Mouse (Mus musculus) lung, postnatal 4 days (tissue): ENCODE data around the gene Traf3.

ENCODE experiments used
- DNase-seq, 2 experiments: peaks; one replicate each; pipeline ENCODE4 v3.0.0; 2021

Gene Traf3

DNA sequence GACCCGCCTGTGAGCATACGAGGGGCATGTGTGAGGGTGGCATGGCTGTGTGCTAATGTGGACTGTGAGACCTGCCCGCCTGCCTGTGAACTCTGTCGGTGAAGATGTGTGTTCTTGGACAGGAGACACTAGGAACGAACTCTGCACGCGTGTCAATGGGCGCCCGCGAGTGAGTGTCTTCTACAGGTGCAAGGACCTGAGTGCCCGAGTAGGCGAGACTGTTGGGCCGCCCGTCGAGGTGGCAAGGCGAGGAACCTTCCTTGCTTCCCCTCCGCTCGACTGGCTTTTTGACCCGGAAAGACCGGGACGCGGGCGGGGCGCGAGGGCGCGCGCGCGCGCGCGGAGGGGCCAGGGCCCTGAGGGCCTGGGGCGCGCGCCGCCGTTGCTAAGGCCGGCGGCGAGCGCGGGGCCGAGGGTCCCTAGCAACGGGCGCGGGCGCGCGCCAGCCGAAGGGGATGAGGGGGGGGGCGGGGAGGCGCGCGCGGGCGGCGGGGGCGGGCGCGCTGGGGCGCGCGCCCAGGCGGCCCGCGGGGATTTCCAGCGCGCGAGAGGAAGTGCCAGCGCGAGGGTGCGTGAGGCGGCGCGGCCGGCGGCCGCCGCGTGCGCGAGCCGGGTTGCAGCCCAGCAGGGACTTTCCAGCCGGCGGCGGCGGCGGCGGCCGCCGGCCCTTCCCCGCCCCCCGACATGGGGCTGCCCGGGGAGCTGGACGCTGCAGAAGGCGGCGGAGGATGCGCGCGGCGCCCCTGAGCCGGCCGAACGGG, at the start of gene Traf3:
Gene Traf3, plus strand, starts transcription at position 540 of the 761 bp plus-strand sequence.
- DNase-seq: peak; percentile 83 to 92

DNA sequence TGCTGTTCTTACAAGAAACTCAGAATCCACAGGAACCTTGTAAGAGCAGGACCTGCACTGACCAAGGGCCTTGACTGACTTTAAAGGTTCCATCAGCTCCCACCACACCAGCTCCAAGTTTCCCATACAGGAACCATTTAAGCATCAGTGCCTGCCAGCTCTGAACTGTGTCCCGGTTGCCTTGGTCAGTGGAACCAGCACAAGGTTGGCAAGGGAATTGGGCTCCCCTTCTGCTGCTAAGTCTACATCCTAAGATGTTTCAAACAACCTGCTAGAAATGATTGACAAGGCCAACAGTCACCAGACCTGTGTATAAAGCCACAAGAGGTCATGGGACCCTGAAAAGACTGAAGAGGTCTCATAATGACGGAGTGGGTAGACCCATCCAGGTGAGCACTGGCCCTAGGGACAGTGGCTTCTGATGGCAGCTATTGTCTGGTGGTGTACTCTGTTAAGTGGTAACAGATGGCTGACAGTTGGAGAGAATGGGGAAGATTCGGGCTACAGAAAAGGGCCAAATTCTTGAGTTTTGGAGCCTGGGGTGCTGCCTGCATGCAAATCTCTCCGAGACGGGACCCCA, 46.6 kb upstream of the Traf3 start:
- no peak for DNase-seq

DNA sequence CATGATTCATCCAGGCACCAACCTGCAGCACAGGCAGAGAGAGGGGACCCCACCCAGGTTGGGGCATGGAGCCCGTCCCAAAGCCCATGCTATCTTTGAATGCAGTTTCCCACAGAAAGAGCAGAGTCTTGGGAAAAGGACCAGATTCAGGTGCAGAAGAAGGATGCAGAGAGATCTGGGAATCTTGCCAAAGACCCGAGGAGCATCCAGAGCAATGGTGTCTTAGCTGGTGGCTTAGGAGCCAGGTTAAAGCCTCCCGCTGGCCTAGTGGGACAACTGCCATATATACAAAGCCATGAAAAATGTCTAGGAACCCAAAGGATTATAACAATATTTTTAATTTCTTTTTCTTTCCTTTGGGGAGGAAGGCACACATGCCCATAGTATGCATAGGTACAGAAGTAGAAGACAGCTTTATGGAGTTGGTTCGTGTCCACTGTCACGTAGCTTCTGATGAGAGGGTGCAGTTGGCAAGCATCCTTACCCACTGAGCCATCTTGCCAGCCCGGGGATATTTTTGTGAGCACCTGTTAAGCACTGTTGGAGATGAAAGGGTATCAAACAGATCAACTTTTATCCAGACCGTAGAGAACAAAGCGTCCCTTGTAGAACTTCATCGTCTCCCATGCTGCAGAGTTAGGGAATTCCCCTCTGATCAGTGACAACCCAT, 45.1 kb upstream of the Traf3 start:
- DNase-seq: no peak

DNA sequence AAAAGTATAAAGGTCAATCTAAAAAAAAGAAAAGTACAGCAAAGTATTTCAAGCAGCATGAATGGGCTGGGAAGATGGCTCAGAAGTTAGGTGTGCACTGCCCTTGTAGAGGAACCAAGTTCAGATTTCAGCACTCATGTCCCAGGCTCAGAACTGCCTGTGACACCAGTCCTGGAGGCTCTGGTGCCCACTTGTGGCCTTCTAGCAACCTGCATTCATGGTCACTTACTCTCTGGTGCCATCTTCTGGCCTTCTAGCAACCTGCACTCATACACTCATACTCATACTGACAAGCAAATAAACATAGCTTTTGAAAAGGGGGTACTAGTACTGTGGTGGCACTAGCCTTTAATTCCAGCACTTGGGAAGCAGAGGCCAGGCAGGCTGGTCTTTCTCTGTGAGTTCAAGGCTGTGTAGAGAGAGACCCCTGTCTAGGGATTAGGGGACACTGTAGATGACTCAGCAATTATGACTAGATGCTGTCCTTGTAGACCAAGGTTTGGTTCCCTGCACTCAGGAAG, 43.8 kb upstream of the Traf3 start:
- DNase-seq: peak in 1 of 2 experiments; percentile 17

DNA sequence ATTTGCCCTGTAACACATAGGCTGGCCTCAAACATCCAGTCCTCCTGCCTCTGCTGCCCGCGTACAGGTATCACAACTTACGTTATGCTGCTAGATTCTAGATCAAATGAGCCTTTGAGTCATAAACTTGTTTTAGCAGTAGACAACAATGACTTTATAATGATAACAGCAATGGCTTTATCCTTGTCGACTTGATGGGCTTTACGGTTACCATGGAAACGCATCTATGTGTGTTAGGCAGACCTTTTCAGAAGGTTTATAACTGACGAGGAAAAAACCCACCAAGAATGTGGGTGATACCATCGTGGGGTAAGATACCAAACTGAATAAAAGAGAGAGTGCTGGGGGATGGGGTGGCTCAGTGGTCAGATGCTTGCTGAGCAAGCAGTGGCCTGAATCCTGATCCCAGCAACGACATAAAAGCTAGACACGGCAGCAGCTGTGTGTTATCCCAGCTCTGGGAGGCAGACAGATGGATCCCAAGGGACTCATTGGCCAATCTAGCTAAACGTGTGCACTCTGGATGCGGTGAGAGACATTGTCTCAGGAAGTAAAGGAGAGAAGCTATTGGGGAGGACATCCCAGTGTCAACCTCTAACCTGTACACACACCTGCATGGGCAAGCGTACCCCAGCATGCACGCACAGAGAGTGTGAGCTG, 41.4 kb upstream of the Traf3 start:
- no peak for DNase-seq

DNA sequence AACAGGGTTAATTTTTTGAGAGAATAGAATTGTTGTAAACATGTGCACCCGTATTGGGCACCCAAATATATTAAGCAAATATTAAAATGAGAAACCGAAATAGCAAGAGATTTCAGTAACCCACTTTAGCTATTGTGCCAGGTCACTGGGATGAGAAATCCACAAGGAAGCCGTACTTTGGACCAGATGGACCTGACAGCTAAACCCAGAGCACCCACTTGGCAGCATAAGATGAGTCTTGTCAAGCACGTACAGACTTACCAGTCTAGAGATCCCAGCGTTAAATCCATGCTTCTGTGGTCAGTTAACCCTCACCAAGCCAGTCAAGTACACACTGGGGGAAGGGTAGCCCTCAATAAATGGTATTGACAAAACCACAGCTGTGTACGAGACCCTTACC, 40.5 kb upstream of the Traf3 start:
- DNase-seq: no peak

DNA sequence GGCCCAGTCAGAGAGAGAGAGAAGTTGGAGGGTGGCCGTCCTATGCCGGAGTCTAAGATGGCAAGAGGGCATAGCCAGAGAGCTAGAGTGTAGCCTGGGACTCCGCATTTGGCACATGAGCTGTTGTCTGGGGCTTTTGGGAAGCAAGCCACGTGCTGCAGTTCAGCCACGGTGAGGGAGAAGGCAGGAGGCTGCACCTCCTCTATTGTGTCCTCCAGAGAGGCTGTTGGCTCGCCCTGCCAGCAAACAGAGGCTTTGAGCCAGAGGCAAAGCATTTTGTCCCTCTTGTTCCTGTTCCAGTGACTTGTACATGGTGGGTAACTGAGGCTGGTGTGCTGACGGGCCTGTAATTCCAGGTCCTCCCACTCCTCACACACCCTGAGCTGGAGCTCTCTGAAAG, 32.0 kb upstream of the Traf3 start:
- no peak for DNase-seq

DNA sequence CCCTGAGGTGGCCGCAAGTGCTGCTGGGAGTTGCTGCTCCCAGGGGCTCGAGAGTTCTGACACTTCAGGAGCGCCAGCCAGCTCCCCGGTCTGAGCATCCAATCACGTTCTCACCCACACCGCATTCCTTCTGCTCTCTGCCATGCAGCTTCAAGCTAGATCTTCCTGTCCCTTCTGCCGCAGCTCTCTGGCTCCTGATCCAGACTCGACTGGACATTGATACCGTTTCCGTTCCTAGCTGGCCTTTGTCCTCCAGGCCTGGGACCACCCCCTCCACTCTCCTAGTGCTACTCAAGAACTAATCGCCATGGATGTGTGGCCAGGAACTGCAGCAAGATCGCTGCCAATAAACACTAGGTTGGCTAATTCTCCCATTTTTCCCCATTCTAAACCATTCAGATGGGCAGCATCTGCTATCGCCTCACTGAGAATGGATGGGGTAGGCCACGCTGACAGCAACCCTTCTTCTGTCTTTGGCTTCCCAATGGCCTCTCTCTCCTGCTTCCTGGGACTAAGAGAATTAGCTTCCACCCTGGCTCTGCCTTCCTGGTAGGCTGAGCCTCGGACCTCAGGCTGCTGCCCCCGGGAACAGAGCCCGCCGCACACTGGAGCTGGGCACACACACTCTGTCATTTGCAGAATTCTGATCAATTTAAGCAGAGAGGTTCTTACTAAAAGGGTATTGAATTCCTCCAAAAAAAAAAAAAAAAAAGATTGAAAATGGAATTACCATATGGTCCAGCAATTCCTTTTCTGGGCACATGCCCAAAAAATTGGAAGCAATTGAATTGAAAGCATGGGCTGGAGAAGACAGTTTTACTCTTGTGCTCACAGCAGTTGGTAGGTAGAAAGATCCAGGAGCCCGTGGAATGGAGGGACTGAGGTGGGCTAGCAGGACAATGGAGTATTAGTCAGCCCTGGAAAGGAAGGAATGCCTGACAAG, 31.1 kb upstream of the Traf3 start:
- DNase-seq: peak; percentile 29 to 73

DNA sequence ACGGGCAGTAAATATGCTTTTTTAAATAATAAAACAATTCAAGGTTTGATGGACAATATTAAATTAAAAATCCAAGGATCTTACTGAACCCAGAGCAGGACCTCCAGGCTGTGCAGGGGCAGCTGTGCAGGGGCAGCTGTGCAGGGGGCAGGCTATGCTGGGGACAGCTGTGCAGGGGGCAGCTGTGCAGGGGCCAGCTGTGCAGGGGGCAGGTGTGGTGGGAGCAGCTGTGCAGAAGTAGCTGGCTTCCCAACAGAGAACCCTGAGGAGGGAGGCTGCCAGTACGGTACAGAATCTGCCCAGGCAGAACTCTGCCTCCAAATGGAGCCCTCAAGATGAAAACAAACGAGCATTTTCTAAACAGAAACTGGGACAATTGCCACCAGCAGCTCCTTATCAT, 30.2 kb upstream of the Traf3 start:
- DNase-seq: no peak

DNA sequence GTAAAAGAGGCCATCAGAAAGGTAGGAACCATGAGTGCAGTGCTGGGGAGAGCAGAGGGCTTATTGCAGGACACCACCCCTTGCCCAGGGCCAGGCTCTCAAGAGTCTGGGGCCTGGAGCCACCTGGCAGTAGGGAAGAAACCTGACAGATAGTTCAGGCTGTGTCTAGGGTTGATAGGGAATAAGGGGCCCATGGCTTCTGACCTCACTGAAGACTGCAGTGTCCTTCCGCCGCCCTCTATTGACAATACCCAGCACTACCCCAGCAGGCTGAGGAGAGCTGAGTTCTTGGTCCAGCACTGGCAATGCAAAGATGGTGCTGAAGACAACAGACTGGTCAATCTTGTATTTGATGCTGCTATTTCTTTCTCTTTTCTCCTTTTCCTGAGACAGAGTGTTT, 29.1 kb upstream of the Traf3 start:
- DNase-seq: no peak

DNA sequence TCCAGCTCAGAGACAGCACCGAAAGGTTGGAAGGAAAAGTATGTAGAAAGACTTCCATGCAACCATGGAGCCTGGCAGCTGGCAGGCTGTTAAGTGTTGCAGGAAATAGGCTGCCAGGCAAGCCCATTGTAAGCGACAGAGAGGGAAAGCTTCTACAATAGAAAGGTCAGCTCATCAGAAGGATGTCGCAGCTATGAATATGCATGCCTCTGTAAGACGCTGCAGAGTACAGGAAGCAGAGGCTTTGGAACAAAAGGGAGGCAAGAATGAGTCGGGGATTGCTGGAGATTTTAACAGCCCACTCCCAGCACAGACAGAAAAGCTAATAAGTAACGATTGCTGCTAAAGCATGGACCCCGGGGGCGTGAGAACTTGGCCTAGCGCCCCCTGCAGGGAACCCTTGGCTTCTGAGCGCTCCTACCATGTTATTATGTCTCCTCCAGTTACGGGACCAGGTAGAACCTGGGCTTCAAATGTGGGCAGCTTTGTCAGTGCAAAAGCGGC, 23.1 kb upstream of the Traf3 start:
- DNase-seq: peak; percentile 38 to 46

DNA sequence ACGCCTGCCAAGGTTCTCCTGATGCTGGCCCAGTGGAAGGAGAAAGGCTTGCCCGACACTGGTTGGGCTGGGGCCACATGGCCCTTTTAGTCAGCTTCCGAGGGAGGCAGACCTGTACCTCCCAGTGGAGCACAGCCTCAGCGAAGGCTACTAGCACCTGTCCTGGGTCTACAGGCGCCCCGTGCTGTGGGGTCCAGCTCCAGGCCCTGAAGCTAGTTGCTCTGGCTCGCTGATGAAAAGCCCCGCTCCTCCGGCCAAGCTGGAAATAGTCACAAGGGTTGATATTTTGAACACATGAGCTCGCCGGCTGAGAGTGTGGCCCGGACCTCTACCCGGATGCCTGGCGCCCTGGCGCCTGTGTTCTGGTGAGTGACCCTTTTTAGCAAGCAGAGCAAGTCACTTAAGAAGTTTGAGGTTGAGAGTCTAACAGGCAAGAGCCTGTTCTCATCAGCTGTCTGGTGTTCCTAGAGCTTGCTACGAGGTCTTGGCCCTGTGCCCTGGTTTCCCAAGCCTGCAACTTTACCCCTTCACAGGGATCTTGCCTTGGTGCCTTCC, 22.6 kb upstream of the Traf3 start:
- peak; percentile 26 to 63 for DNase-seq

DNA sequence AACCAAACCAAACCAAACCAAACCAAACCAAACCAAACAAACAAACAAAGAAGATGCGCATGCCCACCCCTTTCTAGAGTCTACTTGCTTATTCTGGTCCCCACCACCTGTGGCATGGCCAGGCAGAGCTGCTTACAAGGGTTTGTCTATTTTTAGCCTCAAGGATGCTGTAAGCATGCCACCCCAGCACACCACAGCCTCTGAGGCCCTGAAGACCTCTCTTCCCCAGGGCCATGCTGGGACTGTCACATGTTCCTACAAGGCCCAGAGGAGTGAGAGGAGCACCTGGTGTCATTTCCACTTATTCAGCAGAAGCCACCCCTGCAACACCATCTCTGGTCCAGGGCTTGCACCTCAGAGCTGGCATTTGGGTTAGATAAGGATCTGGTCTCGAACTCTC, 21.6 kb upstream of the Traf3 start:
- no peak for DNase-seq

DNA sequence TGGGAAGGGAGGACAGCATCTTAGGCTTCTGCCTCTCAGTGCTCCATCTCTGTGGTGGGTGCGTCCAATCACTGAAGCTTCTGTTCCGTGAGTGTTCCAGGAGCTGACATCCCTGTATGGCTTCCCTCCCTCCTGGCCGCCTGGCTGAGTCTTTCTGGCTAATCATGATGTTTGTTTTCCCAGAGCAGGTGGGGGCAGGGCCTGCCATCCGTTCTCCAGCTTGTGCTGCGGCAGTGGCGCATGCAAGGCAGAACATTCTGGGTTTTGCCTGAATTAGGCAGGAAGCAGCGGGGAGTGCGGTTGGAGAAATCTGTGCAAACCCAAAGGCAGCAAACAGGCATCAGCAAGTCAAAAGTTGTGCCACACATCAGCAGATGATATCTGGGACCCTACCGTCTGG, 20.9 kb upstream of the Traf3 start:
- no peak for DNase-seq

DNA sequence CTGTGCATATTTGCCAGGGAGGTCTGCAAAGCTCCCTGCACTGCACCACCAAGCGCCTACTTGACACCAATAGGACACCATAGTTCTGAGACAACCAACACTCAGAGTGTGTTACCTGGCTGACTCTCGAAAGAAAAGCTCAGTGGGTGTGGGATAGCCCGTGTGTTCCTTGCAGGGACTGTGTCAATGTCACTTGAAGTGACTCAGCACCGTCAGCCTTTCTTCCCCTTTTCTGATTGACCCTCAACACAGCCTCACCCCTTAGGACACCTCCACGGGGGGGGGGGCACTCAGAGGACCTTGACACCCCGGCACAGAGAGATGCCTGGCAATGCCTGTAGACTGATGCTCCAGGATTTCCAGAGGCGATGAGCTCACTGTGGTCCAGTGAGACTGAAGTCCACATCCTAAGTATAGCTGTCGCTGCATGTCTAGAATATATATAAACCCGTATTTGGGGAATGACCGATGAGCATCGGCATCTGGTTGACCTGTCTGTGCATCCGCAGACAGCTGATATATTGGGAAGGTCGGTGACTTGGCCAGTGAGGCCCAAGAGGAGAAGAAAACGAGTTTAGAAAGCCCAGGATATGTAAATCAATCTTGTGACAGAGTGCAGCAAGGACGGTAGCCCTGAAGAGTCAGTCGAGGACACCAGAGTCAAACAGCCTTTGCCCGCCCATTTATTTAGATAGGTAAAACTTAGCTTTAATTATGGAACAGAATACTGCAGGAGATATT, 16.5 kb upstream of the Traf3 start:
- DNase-seq: no peak

DNA sequence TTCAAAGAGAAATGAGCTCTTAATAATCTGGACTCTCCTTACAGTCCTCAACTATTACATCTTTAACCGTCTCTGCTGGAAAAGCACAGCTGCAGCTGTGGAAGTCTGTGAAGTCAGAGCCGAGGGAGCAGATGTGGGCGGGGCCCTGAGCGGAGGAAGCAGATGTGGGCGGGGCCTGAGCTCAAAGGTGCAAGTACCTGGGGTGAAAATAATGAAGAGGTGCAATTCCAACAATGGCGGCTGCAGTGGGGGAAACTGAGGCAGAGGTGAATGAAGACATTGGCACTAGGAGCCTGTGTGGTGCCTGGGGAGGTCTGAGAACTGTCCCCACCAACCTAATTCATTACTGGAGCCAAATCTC, 16.0 kb upstream of the Traf3 start:
- peak in 1 of 2 experiments; percentile 53 for DNase-seq

DNA sequence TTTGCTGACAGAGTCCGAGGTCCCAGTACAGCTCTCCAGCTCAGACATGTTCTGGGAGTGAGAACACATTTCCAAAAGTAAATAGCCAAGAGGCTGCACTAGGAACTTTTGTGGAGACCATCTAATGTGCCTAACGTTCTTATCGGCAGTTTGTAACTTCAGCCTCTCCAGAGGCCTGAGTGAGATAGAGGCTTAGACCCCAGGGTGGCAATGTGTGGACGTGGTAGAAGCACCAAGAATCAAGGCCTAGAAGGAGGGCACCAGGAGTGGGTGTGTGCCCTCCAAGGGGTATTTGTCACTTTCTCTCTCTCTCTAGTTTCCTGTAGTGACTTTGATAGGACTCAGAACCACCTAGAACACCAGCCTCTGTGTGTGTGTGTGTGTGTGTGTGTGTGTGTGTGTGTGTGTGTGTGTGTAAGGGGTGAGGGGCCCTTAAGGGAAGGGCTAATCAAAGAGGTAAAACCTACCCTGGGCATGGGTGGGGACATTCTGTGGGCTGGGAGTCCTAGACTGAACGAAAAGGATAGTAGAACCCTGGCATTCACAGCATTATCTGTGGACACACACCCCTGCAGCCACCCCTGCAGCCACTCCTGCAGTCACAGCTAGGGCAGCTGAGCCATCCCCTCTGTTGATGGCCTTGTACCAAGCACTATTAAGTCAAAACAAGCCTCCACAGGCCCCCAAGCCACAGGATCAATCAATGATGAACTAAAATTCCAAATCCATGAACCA, 14.6 kb upstream of the Traf3 start:
- DNase-seq: no peak

DNA sequence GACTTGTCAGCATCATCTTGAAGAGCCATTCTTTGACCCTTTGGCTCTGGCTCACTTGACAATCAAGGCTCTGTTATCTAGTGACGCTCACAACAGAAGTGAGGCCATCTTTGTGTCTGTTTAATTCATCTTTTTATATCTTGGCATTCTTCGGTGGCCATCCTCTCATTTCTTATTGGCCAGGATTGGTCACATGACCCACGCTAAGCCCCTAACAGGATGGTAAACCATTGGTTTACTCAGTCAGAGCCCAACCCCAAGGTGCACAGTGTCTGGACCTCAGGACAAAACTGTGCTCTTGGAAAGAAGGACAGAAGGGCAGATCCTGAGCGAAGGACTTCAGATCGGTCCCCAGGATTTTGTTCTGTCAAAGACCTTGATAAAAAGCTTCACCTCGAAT, 13.6 kb upstream of the Traf3 start:
- no peak for DNase-seq

DNA sequence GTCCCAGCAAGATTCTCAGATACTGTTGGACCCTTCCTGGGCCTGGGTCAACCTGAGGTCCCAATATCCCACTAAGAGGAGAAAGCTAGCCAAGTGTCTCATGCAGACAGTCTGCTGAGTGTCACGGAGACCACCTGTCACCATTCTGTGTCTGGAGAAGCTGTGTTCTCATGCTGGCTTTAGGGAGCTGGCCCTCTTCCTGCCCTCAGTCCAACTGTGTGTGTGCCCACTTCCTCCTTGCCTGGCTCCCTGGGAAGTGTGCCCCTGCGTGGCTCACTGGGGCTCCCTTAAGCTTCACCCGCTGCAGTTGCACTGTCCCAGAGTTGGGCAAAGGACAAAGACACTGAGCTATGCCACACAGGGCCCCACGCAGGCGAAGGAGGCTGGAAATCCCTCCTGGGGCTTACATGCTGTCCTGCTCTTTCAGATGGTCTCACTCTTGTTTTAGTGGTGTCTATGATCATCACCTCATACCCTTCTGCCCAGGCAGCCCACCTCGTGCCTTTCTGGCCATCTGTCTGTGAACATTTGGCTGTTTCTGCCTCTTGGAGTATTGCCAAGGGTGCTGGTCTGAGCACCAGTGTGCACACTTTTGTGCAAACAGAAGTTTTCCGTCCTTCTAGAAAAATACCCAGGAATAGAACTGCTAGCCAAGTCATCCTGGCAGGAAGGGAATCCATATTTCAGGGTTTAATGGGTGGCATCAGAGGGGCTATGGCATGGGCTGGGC, 13.0 kb upstream of the Traf3 start:
- no peak for DNase-seq

DNA sequence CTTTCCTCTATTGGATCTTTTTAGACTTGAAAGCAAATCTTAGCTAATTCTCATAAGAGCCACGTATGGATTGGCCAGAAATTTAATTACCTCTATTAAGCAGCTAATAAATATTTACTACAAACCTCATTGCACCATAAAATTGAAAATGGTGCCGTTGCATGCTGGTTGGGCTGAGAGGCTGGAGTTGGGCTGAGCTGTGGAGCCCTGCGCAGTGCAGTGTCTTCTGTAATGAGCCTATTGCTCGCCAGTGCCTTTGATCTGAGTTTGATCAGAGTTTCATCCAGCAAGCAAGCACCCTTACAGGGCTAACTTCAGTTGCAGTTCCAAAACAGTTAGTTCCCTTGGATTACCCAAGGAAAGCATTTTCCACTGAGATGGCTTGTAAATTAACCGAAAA, 12.2 kb upstream of the Traf3 start:
- no peak for DNase-seq
